Mouse (Mus musculus): ENCODE measurements around the gene Ccdc18.

GRCm38 (mm10) chr5:108163695-108164094 is 31.0 kb downstream of the Ccdc18 start:
- TF ChIP-seq CTCF (IDR thresholded peaks at IDR 0.05; ENCODE audit: insufficient read depth, low read depth, low read length) = no peak
- no peak for TF ChIP-seq POLR2A (IDR thresholded peaks at IDR 0.05; ENCODE audit: insufficient read depth, low read depth, low read length)

Data from olfactory bulb, adult 2 months (tissue).